Mouse (Mus musculus) midbrain, embryonic 12.5 days (tissue): ENCODE results near the gene Rasgrp3. TPM values are rescaled to one million over a fixed set of nuclear protein-coding genes. Genes with fewer than 3 reads are reported as not detected.

Source experiments
- ATAC-seq: fragments of 200-750 bp; cut with Nextera tagmentation; 2 replicates; pipeline ENCODE4 v1.8.0; 2017; ENCODE audit warnings: low read depth, moderate TSS enrichment, moderate library complexity; ENCODE audit not compliant: low FRiP score
- H3K27ac ChIP-seq: fragments of 300-500 bp; sonication (generic); replicated peaks from 2 replicates; pipeline ENCODE4 v1.5.1; 2016; ENCODE audit warnings: mild to moderate bottlenecking
- H3K27me3 ChIP-seq: fragments of 300-500 bp; sonication (generic); 2 replicates; pipeline ENCODE4 v1.6.1; 2016; ENCODE audit warnings: mild to moderate bottlenecking
- H3K36me3 ChIP-seq: fragments of 300-500 bp; sonication (generic); 2 replicates; pipeline ENCODE4 v1.6.1; 2016
- H3K4me1 ChIP-seq: fragments of 300-500 bp; sonication (generic); 2 replicates; pipeline ENCODE4 v1.6.1; 2016
- H3K4me2 ChIP-seq: fragments of 300-500 bp; sonication (generic); replicated peaks from 2 replicates; pipeline ENCODE4 v1.6.1; 2016; ENCODE audit warnings: mild to moderate bottlenecking, moderate library complexity
- H3K4me3 ChIP-seq: fragments of 300-500 bp; sonication (generic); 2 replicates; pipeline ENCODE4 v1.5.1; 2016; ENCODE audit warnings: mild to moderate bottlenecking
- H3K9ac ChIP-seq: fragments of 300-500 bp; sonication (generic); replicated peaks from 2 replicates; pipeline ENCODE4 v1.6.1; 2016; ENCODE audit warnings: mild to moderate bottlenecking, moderate library complexity
- H3K9me3 ChIP-seq: fragments of 300-500 bp; sonication (generic); 2 replicates; pipeline ENCODE4 v1.6.1; 2016; ENCODE audit warnings: mild to moderate bottlenecking
- WGBS: fragments of 180-500 bp; shearing (Covaris S2); methylation state at CpG from one replicate; pipeline ENCODE4 v1.1.7; 2016; 5-methylcytosine and 5-hydroxymethylcytosine counted together
- polyA plus RNA-seq: library from polyadenylated mRNA; unstranded; fragments of >200 nt; fragmentation: Nextera tagmentation; extraction: Ambion mirVana; gene quantifications from 2 replicates; pipeline ENCODE4 v1.2.1, GENCODE M21; 2016

Gene Rasgrp3
- polyA plus RNA-seq: 5.7 and 7.4 TPM in 2 replicates

DNA sequence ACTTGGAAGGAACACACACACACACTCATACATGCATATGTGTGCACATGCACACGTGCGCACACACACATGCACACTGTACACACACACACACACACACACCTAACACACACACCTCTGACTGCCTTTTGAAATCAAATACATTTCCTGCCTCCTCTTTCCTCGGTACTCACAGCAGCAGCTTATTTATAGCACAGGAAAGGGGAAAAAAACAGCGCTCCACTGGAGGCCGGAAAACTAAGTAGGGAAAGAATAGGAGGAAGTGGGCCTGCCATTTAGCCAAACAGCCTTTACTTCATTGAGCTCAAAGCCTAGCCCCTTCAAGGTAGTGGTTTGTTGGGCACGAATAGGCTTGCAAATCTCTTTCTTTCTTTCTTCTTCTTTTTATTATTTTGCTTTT lies at the start of gene Rasgrp3:
Gene Rasgrp3 (plus strand): TSS at position 298 of the 400 bp plus-strand sequence.
- Histone ChIP-seq H3K36me3 (no peaks in the 10 kb centered on the region), H3K9ac (no peak within 1 kb of the TSS), H3K27ac (no peak within 1 kb of the TSS), H3K9me3 (no peaks in the 10 kb centered on the region), H3K4me1 (0 out of 2 replicates have a peak, but pooled peaks cover 5% of the 10 kb centered on the region), H3K4me3 (no peak within 1 kb of the TSS), H3K4me2 (no peak within 1 kb of the TSS), H3K27me3 (no peaks in the 10 kb centered on the region)
- ATAC-seq: no peak
- 78% methylated on average over 6 of the region's 6 CpGs for WGBS

DNA sequence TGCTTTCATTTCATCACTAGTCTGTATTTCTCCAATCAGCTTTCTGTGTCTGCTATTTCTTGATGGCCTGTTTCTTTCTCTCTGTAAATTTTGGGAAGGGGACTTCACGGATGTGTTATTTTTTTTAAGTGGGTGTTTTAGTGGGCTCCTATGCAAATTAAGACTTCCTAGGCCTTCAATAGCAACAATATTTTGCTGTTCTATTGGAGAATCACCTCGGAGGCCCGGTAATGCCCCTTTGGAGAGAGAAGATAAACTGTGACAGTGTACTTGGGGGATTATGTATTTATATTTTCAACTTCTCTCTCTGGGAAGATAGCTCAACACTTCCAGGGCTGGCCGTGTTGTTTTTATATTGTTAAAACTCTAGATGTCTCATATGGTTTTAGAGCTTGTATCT lies 47.3 kb upstream of the Rasgrp3 start:
- Histone ChIP-seq H3K4me1 (no peaks in the 10 kb centered on the region), H3K27me3 (no peaks in the 10 kb centered on the region), H3K4me3 (no peak overlapping the region), H3K9me3 (no peaks in the 10 kb centered on the region), H3K9ac (no peak overlapping the region), H3K4me2 (no peak overlapping the region), H3K27ac (no peak overlapping the region), H3K36me3 (no peaks in the 10 kb centered on the region)
- ATAC-seq: no peak
- 86% methylated on average over 4 of the region's 4 CpGs for WGBS

DNA sequence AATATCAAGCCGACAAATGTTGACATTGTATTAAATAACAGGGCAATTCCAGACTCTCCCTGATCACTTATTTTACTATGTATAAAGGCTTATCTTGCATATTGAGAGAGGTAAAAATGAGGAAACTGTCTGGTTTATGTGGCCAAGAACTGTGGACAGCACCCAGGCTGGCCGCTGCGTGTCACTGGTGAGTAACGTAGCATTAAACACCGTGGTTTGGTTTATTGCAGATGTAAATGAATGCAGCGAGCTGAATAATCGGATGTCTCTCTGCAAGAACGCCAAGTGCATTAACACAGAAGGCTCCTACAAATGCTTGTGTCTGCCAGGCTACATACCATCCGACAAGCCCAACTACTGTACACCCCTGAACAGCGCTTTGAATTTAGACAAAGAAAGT lies 45.6 kb upstream of the Rasgrp3 start:
- Histone ChIP-seq H3K9me3 (no peaks in the 10 kb centered on the region), H3K27ac (no peak overlapping the region), H3K4me2 (no peak overlapping the region), H3K9ac (no peak overlapping the region), H3K4me3 (no peak overlapping the region), H3K27me3 (no peaks in the 10 kb centered on the region), H3K4me1 (no peaks in the 10 kb centered on the region), H3K36me3 (no peaks in the 10 kb centered on the region)
- no peak for ATAC-seq
- WGBS: 90% methylated on average over 10 of the region's 10 CpGs

DNA sequence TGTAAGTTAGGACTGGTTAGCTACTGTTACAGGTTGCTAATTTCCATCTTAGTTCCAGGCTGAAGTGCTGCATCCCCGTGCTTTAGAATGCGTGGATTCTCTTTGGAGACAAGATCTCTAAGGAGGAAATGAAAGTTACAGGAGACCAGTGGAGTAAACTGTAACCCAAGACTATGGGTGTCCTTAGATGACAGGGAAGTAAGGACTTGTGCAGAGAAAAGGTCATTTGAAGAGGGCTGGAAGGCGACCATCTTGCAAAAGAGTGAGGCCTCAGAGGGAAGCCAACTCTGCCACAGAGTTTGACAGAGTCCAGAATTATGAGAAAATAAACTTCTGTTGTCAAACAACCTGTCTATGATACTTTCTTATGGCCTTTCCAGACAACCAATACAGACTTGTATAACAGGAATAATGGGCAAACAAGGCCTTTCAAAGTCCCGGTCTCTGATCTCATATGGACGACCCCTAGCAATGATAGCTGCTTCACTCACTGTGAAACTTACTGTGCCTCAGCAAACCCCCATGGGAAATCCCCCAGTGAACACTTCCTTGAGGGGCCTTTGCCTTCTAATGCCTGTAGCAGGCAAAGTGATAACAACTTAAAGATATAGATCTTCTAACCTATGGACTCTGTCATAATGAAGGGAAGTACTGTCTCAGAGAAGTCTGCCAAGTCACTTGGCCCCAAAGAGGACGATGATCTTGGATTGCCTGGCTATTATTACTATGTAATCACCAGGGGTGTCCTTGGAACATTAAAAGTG lies 44.1 kb upstream of the Rasgrp3 start:
- no peak overlapping the region for H3K4me2 ChIP-seq
- H3K27me3 ChIP-seq: no peaks in the 10 kb centered on the region
- H3K27ac ChIP-seq: no peak overlapping the region
- 89% methylated on average over 6 of the region's 6 CpGs for WGBS
- H3K4me3 ChIP-seq: no peak overlapping the region
- H3K36me3 ChIP-seq: no peaks in the 10 kb centered on the region
- no peaks in the 10 kb centered on the region for H3K9me3 ChIP-seq
- no peaks in the 10 kb centered on the region for H3K4me1 ChIP-seq
- H3K9ac ChIP-seq: no peak overlapping the region
- ATAC-seq: no peak

DNA sequence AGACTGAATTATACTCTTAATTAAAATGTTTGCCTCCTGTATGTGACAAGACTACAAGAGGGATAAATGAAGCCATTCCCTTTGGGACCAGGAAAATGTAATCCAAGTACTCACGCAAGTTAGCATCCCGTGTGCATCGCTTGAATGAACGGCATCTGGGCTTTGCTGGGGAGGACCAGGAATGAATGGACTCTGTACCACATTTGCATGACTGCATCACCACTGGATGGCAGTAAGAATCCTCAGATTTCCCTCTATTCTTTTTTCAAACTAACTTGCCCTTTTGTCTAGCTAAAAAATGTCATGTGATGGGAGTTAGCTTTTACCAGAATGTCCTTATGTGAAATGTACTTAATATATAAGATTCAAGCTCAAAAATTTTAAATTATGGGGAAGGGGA lies 29.3 kb upstream of the Rasgrp3 start:
- Histone ChIP-seq H3K4me3 (no peak overlapping the region), H3K27me3 (no peaks in the 10 kb centered on the region), H3K27ac (no peak overlapping the region), H3K36me3 (no peaks in the 10 kb centered on the region), H3K9me3 (no peaks in the 10 kb centered on the region), H3K9ac (no peak overlapping the region), H3K4me2 (no peak overlapping the region), H3K4me1 (no peaks in the 10 kb centered on the region)
- no peak for ATAC-seq
- 45% methylated on average over 4 of the region's 4 CpGs for WGBS

DNA sequence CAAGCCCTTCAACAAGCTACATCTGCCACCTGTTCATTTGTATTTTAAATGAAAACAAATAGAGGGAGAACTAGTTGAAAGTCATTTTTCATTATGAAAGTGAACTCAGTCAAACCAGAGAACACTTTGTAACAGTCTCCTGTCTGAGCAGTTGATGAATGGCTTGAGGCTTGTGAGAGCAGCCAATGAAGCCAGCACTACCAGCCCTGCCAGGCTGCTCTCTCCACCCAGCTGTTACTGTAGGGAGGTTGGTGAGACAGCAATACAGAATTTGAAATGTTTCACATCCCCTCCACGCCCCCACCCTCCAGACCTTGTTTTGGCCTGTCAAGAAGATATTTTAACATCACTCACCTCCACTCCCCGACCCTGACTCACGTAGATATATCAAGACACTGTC lies 18.8 kb upstream of the Rasgrp3 start:
- Histone ChIP-seq H3K9me3 (0 out of 2 replicates have a peak, but pooled peaks cover 3% of the 10 kb centered on the region), H3K4me2 (no peak overlapping the region), H3K27me3 (no peaks in the 10 kb centered on the region), H3K27ac (no peak overlapping the region), H3K9ac (no peak overlapping the region), H3K4me1 (no peaks in the 10 kb centered on the region), H3K36me3 (no peaks in the 10 kb centered on the region), H3K4me3 (no peak overlapping the region)
- no peak for ATAC-seq
- 89% methylated on average over 3 of the region's 3 CpGs for WGBS

DNA sequence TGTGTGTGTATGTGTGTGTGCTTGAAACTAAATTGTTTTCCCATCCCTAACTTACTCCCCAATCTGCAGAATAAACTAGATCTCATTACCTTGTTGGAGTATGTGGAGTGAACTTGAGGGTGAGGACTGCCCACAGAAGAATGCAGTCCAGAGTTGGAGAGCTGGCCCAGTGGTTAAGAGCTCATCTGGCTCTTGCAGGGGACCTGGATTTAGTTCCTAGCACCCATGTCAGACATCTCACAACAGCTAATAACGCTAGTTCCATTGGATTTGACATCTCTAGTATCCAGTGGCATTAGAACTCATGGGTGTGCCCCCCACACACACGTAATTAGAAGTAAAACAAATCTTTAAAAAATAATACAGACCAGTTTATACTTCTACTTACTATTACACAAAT lies 1.5 kb upstream of the Rasgrp3 start:
- ATAC-seq: no peak
- 97% methylated on average over 2 of the region's 2 CpGs for WGBS

DNA sequence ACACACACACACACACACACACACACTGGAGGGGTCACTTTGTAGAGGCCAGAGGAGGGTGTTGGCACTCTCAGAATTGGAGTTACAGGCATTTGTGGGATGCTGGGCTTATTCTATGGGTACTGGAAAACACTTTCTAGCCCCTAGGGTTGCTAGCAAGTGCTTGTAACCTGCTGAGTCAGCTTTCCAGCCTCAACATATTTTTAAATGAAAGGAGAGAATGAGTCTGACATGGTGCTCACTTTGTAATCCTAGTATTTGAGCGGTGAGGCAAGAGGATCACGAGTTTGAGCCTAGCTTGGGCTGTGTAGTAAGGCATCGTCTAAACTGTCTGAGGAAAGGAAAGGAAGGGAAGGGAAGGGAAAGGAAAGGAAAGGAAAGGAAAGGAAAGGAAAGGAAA lies 825 bp upstream of the Rasgrp3 start:
- Histone ChIP-seq H3K4me1 (0 out of 2 replicates have a peak, but pooled peaks cover 5% of the 10 kb centered on the region), H3K9ac (no peak overlapping the region), H3K4me2 (no peak overlapping the region), H3K9me3 (no peaks in the 10 kb centered on the region), H3K27ac (no peak overlapping the region), H3K27me3 (no peaks in the 10 kb centered on the region), H3K36me3 (no peaks in the 10 kb centered on the region), H3K4me3 (no peak overlapping the region)
- no peak for ATAC-seq
- 79% methylated on average over 3 of the region's 3 CpGs for WGBS

More for the DNA sequence above, 1.5 kb upstream of the Rasgrp3 start:
- 0 out of 2 replicates have a peak, but pooled peaks cover 5% of the 10 kb centered on the region for H3K4me1 ChIP-seq
- H3K27ac ChIP-seq: no peak overlapping the region
- no peaks in the 10 kb centered on the region for H3K27me3 ChIP-seq
- no peak overlapping the region for H3K4me3 ChIP-seq
- no peak overlapping the region for H3K9ac ChIP-seq
- H3K4me2 ChIP-seq: no peak overlapping the region
- H3K9me3 ChIP-seq: no peaks in the 10 kb centered on the region
- H3K36me3 ChIP-seq: no peaks in the 10 kb centered on the region

DNA sequence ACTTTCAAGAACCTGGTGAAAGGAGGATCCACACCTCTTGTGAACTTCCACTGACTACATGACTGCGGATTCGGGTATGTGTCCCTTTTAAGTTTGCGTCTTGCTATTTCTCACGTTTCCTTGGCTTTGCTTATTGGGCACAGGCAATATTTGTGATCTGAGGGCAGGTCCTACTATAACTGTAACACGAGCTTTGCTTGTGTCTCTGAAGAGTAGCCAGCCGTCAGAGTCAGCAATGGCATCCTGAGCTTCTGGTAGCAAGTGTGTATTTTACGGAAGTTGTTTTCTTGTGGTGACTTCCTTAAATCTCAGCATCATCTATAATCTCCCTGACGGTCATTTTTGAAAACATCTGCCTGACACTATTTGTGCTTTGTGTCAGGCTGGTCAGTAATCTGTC lies 399 bp downstream of the Rasgrp3 start:
- no peak overlapping the region for H3K4me2 ChIP-seq
- H3K4me3 ChIP-seq: no peak overlapping the region
- H3K4me1 ChIP-seq: 0 out of 2 replicates have a peak, but pooled peaks cover 5% of the 10 kb centered on the region
- no peak overlapping the region for H3K9ac ChIP-seq
- no peaks in the 10 kb centered on the region for H3K27me3 ChIP-seq
- no peak for ATAC-seq
- no peaks in the 10 kb centered on the region for H3K9me3 ChIP-seq
- H3K27ac ChIP-seq: no peak overlapping the region
- H3K36me3 ChIP-seq: no peaks in the 10 kb centered on the region
- WGBS: 87% methylated on average over 8 of the region's 8 CpGs

DNA sequence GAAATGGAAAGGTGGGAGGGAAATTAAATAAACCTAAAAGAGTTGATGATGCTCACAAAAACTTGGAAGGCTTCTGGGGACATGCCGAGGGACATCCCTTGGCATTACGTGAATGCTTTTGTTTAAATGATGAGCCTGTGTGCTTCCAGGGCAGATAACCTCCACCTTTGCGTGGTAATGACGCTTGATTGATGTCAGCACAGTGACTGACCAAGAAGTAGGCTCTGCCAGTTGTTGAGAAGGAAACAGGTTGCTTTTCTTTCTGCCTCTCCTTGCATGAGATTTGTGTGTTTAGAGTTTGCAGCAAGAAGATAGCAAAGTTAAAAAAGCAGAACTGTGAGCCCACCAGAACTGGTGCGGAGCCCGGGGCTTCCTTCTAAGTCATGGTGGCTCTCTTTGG lies 1.1 kb downstream of the Rasgrp3 start:
- no peak overlapping the region for H3K27ac ChIP-seq
- no peaks in the 10 kb centered on the region for H3K27me3 ChIP-seq
- H3K9ac ChIP-seq: no peak overlapping the region
- ATAC-seq: no peak
- no peak overlapping the region for H3K4me2 ChIP-seq
- H3K36me3 ChIP-seq: no peaks in the 10 kb centered on the region
- H3K4me3 ChIP-seq: no peak overlapping the region
- H3K9me3 ChIP-seq: no peaks in the 10 kb centered on the region
- 0 out of 2 replicates have a peak, but pooled peaks cover 5% of the 10 kb centered on the region for H3K4me1 ChIP-seq
- 88% methylated on average over 6 of the region's 6 CpGs for WGBS

DNA sequence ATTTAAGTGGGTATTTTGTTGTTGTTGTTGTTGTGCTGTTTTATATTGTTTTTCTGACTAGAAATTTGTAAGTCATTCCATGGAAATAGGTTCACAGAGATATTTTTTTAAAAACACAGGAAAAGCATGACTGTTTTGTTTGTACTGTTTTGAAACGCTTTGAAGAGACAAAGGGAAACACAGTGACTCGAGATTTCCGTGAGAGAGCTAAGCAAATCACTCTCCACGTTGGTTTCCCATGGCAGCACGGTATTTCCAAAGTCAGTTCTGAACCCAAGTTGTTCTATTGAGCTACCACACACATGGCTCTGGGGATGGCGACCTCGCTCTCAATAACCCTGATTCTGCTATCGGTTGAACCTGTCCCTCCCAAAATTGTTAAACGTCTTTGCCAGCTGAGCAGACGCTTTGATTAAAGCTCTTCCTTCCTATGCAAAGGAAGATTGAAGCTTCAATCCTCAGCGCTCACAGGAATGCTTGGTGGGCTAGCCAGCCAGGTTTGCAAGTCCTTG lies 1.6 kb downstream of the Rasgrp3 start:
- no peaks in the 10 kb centered on the region for H3K36me3 ChIP-seq
- H3K27ac ChIP-seq: no peak overlapping the region
- H3K4me2 ChIP-seq: no peak overlapping the region; the same call in 1 of the 2 replicates
- H3K9ac ChIP-seq: no peak overlapping the region
- ATAC-seq: no peak
- H3K27me3 ChIP-seq: no peaks in the 10 kb centered on the region
- WGBS: 72% methylated on average over 11 of the region's 11 CpGs
- H3K4me1 ChIP-seq: 0 out of 2 replicates have a peak, but pooled peaks cover 5% of the 10 kb centered on the region
- H3K9me3 ChIP-seq: no peaks in the 10 kb centered on the region
- H3K4me3 ChIP-seq: no peak overlapping the region

DNA sequence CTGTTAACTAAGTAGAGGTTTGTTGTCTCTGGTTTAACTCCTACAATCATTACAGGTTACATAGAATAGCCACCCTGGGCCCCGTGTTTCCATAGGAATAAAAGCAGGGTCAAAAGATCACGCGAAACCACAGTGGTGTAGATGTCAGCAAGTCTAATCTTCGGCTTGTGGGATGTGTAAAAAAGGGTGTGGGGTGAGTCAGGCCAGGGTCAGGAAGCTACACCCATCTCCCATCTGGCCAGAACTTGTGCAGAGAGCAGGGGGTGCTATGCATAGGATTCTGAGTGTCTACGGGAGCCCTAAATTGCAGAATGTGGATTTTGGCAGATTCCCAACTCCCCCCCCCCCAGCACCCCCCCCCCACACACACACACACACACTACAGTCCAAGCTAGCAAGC lies 2.5 kb downstream of the Rasgrp3 start:
- Histone ChIP-seq H3K9ac (no peak overlapping the region), H3K4me1 (no peaks in the 10 kb centered on the region), H3K4me2 (no peak overlapping the region), H3K9me3 (no peaks in the 10 kb centered on the region), H3K4me3 (no peak overlapping the region), H3K36me3 (no peaks in the 10 kb centered on the region), H3K27ac (no peak overlapping the region), H3K27me3 (no peaks in the 10 kb centered on the region)
- 64% methylated on average over 5 of the region's 5 CpGs for WGBS
- no peak for ATAC-seq
